Mouse (Mus musculus) midbrain, postnatal 0 days (tissue): ENCODE results near the gene Mup2. TPM values are rescaled to one million over a fixed set of nuclear protein-coding genes. Genes with fewer than 3 reads are reported as not detected.
"Not testable (repeated sequence)": the region's sequence is repeated elsewhere in the genome, so short reads cannot be mapped to it uniquely, and the experiment has no call there.

ENCODE experiments used
- ATAC-seq: fragments of 200-750 bp; cut with Nextera tagmentation; 2 replicates; pipeline ENCODE4 v1.8.0; 2017; ENCODE audit warnings: moderate number of reproducible peaks, mild to moderate bottlenecking, moderate TSS enrichment, moderate library complexity; ENCODE audit not compliant: low FRiP score
- DNase-seq: peaks from one replicate; pipeline ENCODE4 v3.0.0-alpha.2; 2015; ENCODE audit warnings: low spot score
- H3K27ac ChIP-seq: fragments of 300-500 bp; sonication (generic); 2 replicates; pipeline ENCODE4 v1.5.1; 2014; ENCODE audit warnings: low read depth, mild to moderate bottlenecking, low read length, mixed read lengths
- H3K27me3 ChIP-seq: fragments of 300-500 bp; sonication (generic); 2 replicates; pipeline ENCODE4 v1.6.1; 2014; ENCODE audit warnings: low read length, control low read depth, mixed read lengths; ENCODE audit not compliant: insufficient read depth
- H3K36me3 ChIP-seq: fragments of 300-500 bp; sonication (generic); 2 replicates; pipeline ENCODE4 v1.6.1; 2014; ENCODE audit warnings: low read length, control low read depth, mixed read lengths; ENCODE audit not compliant: insufficient read depth
- H3K4me1 ChIP-seq: fragments of 300-500 bp; sonication (generic); 2 replicates; pipeline ENCODE4 v1.6.1; 2014; ENCODE audit warnings: mild to moderate bottlenecking, control low read depth, antibody characterized with exemption, low read length, mixed read lengths; ENCODE audit not compliant: insufficient read depth
- H3K4me2 ChIP-seq: fragments of 300-500 bp; sonication (generic); 2 replicates; pipeline ENCODE4 v1.6.1; 2014; ENCODE audit warnings: low read depth, mild to moderate bottlenecking, low read length, mixed read lengths; ENCODE audit not compliant: poor library complexity, severe bottlenecking
- H3K4me3 ChIP-seq: fragments of 300-500 bp; sonication (generic); 2 replicates; pipeline ENCODE4 v1.5.1; 2014; ENCODE audit warnings: low read depth, mild to moderate bottlenecking, low read length, moderate library complexity
- H3K9ac ChIP-seq: fragments of 300-500 bp; sonication (generic); replicated peaks from 2 replicates; pipeline ENCODE4 v1.6.1; 2014; ENCODE audit warnings: mild to moderate bottlenecking, low read length, moderate library complexity, mixed read lengths; ENCODE audit not compliant: poor library complexity, severe bottlenecking
- H3K9me3 ChIP-seq: fragments of 300-500 bp; sonication (generic); 2 replicates; pipeline ENCODE4 v1.6.1; 2016; ENCODE audit warnings: low read length, control low read depth
- polyA plus RNA-seq: library from polyadenylated mRNA; unstranded; fragments of >200 nt; fragmentation: Nextera tagmentation; extraction: Ambion mirVana; gene quantifications from 2 replicates; pipeline ENCODE4 v1.2.1, GENCODE M21; 2015
- total RNA-seq: library from RNA; depleted of rRNA; stranded (reverse); fragments of >200 nt; gene quantifications from 2 replicates; pipeline ENCODE4 v1.2.3, GENCODE M21; 2014; rRNA removed

Mup2 gene
- not detected in 2 replicates for total RNA-seq
- not detected in 2 replicates for polyA plus RNA-seq

DNA sequence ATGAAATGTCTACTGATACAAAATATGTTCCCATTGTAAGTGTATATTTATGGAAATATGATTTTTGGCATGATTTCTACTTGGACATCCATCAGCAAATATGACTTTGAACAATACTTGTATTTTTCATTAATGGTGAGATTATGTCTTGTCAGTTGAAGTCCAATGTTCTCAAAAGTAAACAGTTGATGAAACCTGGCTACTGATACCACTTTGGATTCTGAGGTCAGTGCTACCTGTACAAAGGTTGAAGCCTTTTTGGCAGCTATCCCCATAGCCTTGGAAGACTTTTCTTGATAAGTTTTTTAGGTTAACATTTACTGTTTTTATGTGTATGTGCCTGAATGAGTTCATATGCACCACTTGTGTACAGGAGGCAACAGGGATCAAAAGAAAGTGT is at the start of gene Mup2:
Gene Mup2, minus strand, starts transcription at position 101 of the 400 bp plus-strand sequence.
- not testable (repeated sequence) for H3K4me1 ChIP-seq, H3K9ac ChIP-seq, H3K4me3 ChIP-seq, H3K27me3 ChIP-seq, H3K4me2 ChIP-seq, H3K36me3 ChIP-seq, H3K27ac ChIP-seq, DNase-seq, ATAC-seq, H3K9me3 ChIP-seq

Other genes starting within 250 kb of the Mup2 start
- 0.16 TPM in 1 of 2 replicates, not detected in the other for gene Slc46a2, start 239.2 kb downstream of the Mup2 start, total RNA-seq
- gene Slc46a2, start 239.2 kb downstream of the Mup2 start, polyA plus RNA-seq, result 0.05 and 0.11 TPM in 2 replicates
- gene Mup4, start 193.6 kb downstream of the Mup2 start, total RNA-seq, result not detected in 2 replicates
- gene Mup4, start 193.6 kb downstream of the Mup2 start, polyA plus RNA-seq, result not detected in 2 replicates
- gene Mup6, start 190.0 kb downstream of the Mup2 start, total RNA-seq, result not detected in 2 replicates
- 0.35 TPM in 1 of 2 replicates, not detected in the other for gene Mup6, start 190.0 kb downstream of the Mup2 start, polyA plus RNA-seq
- not detected in 2 replicates for gene Mup7, start 83.8 kb downstream of the Mup2 start, total RNA-seq
- gene Mup7, start 83.8 kb downstream of the Mup2 start, polyA plus RNA-seq, result not detected in 2 replicates
- not detected in 2 replicates for gene Mup8, start 68.3 kb upstream of the Mup2 start, total RNA-seq
- not detected in 2 replicates for gene Mup8, start 68.3 kb upstream of the Mup2 start, polyA plus RNA-seq